Mouse (Mus musculus): ENCODE data around the gene Olfr822.
"Not testable (repeated sequence)": the region's sequence is repeated elsewhere in the genome, so short reads cannot be mapped to it uniquely, and the experiment has no call there.

Olfr822 gene

GRCm38 (mm10) chr10:130070910-130071309, at the start of gene Olfr822:
Gene Olfr822 (plus strand): TSS chr10:130071210.
- DNase-seq (ENCODE audit: low read depth): no peak

GRCm38 (mm10) chr10:130030048-130030447, 41.0 kb upstream of the Olfr822 start, which contains the start of gene Olfr821:
Gene Olfr821 (plus strand): TSS chr10:130030348.
- DNase-seq (ENCODE audit: low read depth): no peak

- no peak for DNase-seq (ENCODE audit: low read depth)
Observed at GRCm38 (mm10) chr10:130037096-130037495, 33.9 kb upstream of the Olfr822 start.

- peak; percentile 2 for DNase-seq (ENCODE audit: low read depth)
Observed at GRCm38 (mm10) chr10:130092838-130093440, 21.9 kb downstream of the Olfr822 start.

GRCm38 (mm10) chr10:130096104-130096503, 25.1 kb downstream of the Olfr822 start:
- no peak for DNase-seq (ENCODE audit: low read depth)

GRCm38 (mm10) chr10:130115283-130115682, 44.3 kb downstream of the Olfr822 start, which contains the start of gene Olfr823:
Gene Olfr823 (minus strand): TSS chr10:130115383.
- DNase-seq (ENCODE audit: low read depth): not testable (repeated sequence)

- not testable (repeated sequence) for DNase-seq (ENCODE audit: low read depth)
Observed at GRCm38 (mm10) chr10:130116045-130116444, 45.0 kb downstream of the Olfr822 start.

Measured in fibroblast of lung, adult 2 months (primary cell).